Mouse (Mus musculus) urinary bladder, adult 2 months (tissue): ENCODE data around the gene Gclm. TPM values are rescaled to one million over a fixed set of nuclear protein-coding genes. Genes with fewer than 3 reads are reported as not detected.
"Not testable (repeated sequence)": the region's sequence is repeated elsewhere in the genome, so short reads cannot be mapped to it uniquely, and the experiment has no call there.

Experiments
- DNase-seq: peaks from one replicate; pipeline ENCODE4 v3.0.0; 2022; ENCODE audit warnings: low spot score
- polyA plus RNA-seq: library from polyadenylated mRNA; depleted of rRNA; stranded (reverse); fragments of >200 nt; gene quantifications from 2 replicates; pipeline ENCODE4 v1.2.3, GENCODE M21; 2012; rRNA removed

The Gclm gene
- polyA plus RNA-seq: 84.0 and 84.1 TPM in 2 replicates

GRCm38 (mm10) chr3:122245215-122245877, at the start of gene Gclm:
TSS of gene Gclm (plus strand) at chr3:122245557.
- DNase-seq: peak; percentile 91

- DNase-seq: no peak
These were observed 48.6 kb upstream of the Gclm start for GRCm38 (mm10) chr3:122196621-122197298.

DNA sequence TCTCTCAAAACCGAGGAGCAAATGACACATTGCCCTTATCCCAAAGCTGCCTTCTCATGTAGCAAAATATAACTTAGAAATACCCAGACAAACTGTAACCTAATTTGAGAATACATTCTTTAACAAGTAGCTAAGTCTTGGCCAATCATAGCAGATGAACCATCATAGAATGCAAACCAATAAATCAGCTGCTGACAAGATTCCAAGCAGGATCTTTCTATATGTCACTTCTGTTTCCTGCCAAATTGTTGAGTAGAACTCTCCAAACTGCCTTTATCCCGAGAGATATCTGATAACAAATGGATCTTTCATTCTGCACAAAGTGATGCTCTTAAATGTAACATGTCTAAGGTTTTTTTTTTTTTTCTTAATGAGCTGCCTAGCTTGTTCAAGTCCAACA, 46.8 kb upstream of the Gclm start:
- no peak for DNase-seq

DNA sequence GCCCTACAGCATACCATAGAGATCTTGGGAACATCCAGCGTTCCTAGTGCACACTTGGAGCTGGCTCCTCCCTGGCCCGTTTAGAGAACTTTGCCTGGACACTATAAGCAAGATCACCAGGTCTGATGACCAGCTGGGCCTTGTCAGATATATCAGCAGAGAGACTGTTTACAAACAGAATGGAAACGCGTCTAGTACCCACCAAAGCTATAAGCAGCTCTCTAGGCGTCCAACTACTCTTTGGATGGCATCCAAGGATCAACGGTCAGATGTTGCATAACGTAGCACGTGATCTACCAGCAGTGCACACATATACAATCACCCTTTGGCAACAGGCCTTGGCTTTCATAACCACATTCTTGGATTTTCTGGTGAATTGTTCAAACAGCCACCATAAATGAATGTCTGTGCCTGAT, 46.4 kb upstream of the Gclm start:
- no peak for DNase-seq

GRCm38 (mm10) chr3:122199600-122199999, 45.8 kb upstream of the Gclm start:
- no peak for DNase-seq

DNA sequence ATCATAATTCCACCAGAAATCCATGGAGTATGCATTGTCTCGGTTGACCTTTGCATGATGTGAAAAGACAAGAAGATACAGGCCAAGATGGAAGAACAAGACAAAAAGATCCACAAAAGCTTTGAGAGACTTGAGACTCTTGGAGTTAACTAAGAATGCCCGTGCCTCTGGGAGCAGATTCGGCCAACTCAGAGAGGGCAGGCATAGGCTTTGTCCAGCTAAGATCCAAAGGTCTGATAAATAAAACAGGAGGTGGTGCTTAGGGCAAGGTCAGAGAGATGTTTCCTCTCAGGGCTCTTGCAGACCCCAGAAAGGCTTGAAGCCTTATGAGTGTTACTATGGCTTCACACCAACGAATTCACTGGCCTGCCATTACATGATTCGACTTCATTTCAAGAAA, 45.3 kb upstream of the Gclm start:
- DNase-seq: no peak

- DNase-seq: no peak
These were observed 44.9 kb upstream of the Gclm start for GRCm38 (mm10) chr3:122200447-122200846.

GRCm38 (mm10) chr3:122202307-122202732, 43.0 kb upstream of the Gclm start:
- no peak for DNase-seq

DNA sequence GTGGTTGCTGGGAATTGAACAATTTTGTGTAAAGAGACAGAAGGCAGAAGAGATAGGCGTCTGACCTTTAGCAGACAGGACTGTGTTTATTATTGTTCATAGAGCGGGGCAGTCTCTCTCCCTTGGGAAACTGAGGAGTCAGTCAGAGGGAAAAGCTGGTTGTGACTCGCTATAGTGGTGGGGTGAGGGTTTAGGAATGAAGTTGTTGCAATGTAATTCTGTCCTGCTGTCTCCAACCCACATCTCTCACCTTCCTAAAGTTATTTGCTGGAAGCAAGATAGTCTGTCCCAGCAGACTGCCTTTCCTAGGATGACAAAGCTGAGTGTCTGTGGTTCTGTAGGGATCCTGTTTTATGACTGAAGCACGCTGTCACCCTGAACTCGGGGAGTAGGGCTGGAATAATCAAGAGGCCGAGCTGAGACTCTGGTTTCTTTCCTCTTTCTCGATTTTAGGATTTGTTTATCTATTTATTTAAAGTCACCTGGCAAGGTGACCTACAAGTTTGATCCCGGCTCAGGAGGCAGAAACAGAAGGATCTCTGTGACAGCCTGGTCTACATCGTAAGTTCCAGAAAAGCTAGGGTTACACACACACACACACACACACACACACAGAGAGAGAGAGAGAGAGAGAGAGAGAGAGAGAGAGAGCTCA, 41.6 kb upstream of the Gclm start:
- DNase-seq: no peak

GRCm38 (mm10) chr3:122205753-122206152, 39.6 kb upstream of the Gclm start:
- no peak for DNase-seq

- no peak for DNase-seq
These were observed 38.9 kb upstream of the Gclm start for GRCm38 (mm10) chr3:122206279-122207070.

GRCm38 (mm10) chr3:122207766-122208165, 37.6 kb upstream of the Gclm start:
- DNase-seq: no peak

DNA sequence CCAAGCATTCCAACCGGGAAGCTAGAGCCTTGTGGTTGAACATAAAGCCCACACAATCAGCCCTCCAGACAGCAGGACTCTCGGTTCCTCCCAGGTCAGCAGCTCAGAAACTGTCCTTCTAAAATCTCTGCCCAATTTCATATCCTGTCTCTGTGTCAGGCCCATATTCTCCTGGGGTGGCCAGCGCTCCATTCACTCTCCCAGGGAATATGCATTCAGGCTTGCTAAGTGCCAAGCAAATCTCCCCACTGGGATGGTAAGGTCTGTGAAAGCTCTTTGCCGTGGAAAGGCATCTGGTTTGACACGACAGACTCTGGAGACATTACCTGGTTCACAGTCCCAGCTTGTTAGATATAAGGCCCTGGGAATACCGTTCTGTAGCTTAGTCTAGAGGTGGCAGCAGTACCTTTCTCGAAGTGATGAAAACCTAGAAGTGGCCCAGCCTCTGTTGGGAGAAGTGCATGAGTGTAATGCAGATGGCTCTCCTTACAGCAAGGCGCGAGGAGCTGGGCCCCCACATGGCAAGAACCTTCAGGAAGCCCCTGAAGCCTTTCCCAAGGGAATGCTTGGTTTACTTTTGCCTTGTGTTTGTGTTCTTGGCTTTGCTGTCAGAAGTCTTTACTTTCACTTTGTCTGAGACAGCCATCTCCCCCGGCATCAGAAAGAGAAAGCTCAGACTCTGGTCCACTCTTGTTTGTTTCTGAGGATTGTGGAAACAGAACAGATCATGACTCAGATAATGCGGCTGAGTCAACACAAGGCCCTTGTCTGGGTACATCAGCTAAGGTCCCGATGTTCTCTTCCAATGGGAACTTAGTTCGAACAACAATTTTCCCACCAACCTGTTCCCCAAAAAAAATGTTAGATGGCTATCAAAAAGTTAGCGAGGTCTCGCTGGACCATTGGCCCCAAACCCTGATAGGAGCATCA, 36.8 kb upstream of the Gclm start:
- no peak for DNase-seq

DNA sequence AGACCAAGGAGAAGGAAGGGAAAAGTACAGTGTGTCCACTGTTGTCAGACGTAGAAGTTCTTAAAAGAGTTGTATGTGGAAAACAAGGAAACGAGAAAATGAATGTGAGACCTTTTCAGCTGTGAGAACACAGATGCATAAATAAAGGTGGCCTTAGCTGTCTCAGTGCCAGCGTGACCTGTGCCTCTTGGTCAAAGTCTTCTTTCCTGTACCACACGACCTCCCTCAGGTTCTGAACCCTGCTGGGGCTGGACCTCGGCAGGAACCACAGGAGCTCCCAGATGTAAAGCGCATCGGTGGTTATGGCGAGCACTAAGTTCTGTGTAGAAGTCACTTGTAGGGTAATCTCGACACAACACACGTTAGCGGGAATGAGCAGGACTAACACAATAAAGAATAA, 35.8 kb upstream of the Gclm start:
- no peak for DNase-seq

DNA sequence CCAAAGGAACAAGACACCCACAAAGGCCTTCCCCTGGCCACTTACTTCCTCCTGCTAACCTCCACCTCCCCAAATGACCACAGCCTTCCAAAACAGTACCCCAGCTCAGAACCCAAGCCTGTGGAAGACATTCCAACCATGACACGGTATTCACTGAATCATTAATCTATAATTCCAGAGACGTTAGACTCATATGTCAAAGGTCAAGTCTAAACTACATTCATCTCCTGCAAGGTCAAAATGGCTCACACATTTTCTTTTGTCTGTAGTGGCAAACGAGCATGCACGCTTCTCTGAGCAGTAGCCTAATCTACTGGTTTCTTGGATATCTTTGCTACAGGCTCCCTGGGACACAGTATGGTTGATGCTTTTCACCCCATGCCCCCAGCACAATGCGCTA, 34.9 kb upstream of the Gclm start:
- no peak for DNase-seq

DNA sequence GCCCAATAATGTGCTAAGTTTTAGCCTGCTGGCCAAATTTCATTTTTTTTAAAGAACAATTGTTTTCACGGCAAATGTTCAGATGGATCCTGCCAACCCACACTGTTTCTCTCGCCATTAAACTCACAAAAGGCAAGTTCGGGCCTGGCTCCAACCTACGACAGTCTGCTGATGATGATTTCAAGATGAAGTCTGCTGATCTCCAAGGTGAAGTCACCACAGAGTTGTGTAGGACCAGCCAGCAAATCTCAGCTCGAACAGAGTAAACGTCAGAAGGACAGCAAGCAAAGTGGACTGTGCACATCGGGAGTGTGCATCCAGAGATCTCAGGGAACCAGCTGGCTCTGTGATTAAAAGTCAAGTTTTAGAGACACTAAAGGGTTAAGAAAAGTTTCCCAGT, 34.5 kb upstream of the Gclm start:
- no peak for DNase-seq

- no peak for DNase-seq
These were observed 33.8 kb upstream of the Gclm start for GRCm38 (mm10) chr3:122211446-122212125.

GRCm38 (mm10) chr3:122221240-122222036, 23.9 kb upstream of the Gclm start:
- no peak for DNase-seq

DNA sequence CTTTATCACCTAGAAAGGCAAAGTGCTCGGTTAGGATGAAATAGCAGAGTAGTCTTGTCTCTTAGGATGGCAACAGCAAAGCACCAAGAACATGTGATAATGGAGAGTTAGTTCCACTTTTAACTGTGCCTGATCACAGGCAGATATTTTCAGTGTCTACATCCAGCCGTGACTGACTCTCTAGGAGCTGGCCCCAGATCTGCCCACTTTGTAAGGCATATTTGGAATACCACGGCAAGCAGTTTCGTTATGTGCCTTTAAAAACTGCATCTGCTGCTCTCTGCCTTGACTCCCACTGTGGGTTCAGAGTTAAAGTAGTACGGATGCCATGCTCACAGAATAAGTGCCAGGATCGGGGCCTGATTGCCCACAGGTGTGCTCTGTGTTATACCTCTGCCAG, 18.4 kb upstream of the Gclm start:
- DNase-seq: not testable (repeated sequence)

DNA sequence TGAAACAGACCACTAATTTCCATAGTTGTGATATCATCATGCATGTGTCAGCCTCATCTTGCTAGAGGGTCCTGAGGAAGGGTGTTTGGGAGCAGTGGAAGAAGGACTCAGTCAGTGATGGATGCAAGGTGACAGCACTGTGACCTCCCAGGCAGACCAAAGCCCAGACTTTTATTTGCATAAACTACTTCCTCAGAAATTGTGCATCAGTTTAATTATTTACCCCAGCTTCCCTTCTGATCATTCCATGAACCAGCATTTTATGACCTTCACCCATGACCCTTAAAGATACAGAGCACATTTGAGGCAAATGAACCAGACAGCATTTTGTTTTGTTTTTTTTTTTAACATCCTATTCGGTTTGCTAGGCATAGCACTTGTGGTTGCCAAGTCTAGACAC, 9.6 kb upstream of the Gclm start:
- DNase-seq: no peak
